Mouse (Mus musculus) c-Kit-positive CD71-positive TER-119-positive erythroid progenitor cells, embryonic 14.5 days (primary cell): ENCODE data around the gene Ing2.

Source experiments
- DNase-seq: peaks from one replicate; pipeline ENCODE4 v3.0.0-alpha.2; 2013; ENCODE audit warnings: low spot score

The Ing2 gene

DNA sequence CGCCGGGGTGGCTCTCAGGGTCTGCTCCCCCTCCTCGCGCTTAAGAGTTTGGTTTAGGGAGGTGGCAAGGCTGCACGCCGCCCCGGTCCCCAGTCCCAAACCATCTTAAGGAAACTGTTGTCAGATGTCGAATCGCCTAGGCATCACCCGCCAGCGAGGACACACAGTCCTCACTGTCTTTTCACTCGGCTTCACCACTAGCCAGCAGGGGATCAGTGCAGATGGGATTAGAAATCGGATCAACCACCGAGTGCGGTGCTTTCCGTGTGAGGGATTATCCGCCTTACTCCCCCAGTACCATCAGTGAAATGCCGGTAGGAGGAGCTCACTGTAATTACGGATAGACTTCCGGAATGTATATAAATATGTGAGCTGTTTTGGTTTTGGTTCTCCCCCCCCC lies 430 bp upstream of the Ing2 start:
- peak; percentile 65 for DNase-seq

DNA sequence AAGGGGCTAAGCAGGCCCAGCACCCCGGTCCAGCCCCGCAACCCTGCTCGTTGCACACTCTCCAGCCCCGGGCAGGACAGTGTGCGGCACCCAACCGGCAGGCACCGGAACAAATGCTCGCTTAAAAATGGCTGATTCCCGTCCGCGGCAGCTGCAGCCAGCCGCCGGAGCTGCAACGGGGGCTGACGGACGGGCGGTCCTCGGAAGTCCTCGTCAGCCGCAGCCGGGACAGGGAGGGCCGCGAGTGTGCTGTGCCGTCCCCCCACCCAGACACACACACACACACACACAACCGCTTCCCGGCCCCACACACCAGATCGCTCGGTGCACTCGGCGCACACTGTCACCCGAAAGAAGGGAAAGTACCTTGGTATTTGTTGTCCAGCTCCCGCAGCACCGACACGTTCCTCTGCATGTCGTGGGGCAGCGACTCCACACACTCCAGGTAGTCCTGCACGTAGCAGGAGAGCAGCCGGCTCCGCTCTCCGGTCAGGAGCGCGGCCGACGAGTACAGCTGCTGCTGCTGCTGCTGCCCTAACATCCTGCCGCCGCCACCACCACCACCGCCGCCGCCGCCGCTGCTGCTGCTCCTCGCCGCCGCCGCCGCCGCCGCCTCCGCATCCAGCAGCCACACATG lies 1.1 kb downstream of the Ing2 start:
- DNase-seq: peak; percentile 40

DNA sequence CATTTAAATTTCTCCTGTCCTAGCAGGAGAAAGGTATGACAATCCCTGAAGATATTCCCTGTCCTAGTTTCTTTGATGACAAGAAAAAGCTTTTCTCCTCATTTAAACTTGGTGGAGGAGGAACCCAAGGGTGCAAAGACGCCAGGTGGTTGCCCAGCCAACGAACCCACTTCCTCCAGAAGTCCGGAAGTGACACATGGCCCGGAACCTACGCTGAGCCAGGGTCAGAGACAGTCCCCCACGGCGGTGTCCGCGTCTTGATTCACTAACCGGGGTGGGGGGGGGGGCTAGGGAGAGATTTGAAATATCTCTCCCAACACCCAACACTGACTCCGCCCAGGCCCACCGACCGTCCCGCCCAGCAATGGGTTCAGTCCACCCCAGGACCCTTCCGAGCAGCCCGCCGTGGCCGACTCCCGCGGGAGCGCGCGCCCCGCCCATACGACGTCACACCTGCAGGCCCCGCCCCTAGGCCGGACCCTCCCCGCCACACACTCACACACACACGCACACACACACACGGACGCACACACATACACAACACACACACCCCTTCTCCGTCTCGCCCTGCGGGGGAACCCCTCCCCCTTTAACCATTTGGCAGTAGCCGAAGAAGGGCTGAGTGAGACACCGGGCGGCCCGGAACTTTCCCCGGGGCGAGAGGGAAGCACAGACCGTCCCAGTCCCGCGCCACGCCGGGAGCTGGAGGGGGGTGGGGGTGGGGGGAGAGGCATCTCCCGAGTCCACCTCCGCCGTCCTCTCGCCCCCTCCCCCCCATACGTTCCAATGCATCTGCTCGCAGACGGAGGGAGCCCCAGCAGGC lies 1.8 kb downstream of the Ing2 start:
- DNase-seq: peak; percentile 72

DNA sequence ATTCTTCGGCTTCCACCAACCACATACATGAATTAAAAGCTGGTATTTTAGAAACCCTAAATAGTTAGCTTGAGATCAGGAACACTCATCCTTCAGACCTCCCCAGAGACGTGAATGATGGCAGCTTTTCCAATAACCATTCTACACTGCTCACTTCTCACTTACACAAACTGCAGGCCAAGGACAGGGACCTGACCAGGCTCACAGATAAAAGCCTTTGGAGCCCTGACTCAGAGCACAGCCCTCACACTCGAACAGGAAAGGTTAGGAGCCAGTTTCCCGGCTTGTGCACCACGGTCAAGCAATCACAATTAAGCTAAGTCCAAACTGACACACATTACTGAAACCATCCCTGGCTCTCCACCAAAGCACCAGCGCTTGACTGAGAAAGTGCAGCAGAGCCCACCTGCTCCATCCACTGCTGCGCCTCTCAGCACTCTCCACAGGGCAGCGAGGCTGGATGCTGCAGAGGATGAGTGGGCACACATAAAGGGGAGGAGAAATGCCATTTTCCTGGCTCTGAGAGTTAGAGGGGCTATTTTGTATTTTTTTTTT lies 11.0 kb downstream of the Ing2 start:
- no peak for DNase-seq

DNA sequence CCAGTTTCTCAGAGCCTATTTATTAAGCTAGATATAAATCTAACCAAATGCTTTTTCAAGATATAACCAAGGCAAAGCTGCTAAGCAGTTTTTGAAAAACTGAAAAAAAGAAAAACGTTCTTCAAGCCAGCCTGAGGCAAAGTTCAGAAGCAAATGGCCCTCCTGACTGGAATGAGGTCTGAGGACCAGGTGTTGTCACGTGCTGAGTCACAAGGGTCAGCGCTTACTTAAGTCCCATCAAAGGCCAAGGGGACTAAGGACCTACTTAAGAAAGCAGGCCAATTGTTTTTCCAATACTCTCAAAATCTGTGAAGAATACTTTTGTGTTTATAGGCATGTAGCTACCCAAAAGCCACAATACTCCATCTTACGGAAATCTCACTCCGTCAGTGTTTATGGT lies 12.2 kb downstream of the Ing2 start:
- DNase-seq: no peak

DNA sequence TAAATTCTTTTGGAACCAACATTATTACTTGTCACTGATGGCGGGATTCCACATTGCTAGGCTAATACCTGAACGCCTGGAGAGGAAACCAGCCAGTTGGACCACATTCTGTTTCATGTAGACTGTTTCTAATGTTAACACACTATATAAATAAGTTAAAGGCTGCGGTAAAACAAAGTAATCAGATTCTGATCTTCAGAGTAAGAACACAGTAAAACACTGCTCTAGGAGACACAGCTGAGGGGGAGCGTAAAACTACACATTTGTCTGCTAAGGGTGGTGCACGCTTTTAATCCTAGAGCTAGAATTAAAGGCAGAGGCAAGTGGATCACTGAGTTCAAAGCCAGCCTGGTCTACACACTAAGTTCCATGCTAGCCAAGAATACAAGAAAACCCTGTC lies 12.6 kb downstream of the Ing2 start:
- DNase-seq: no peak

DNA sequence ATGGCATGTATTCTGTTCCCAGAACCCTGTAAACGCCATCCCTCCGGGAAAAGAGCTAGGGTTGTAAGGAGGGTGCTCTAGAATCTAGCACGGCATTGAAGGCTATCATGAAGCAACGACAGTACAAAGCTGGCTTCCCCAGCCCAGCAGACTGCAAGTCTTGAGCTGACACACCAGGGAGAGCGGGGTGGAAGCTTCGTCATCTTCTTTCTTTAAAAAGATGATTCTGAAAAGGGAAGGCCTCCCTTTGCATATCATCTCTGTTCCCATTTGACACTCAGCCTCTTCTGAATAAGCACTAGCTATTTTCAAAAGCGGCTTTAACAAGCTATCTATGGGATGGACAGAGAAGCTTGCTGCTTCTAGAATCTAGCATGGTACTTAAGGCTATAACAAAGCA lies 15.0 kb downstream of the Ing2 start:
- DNase-seq: no peak

DNA sequence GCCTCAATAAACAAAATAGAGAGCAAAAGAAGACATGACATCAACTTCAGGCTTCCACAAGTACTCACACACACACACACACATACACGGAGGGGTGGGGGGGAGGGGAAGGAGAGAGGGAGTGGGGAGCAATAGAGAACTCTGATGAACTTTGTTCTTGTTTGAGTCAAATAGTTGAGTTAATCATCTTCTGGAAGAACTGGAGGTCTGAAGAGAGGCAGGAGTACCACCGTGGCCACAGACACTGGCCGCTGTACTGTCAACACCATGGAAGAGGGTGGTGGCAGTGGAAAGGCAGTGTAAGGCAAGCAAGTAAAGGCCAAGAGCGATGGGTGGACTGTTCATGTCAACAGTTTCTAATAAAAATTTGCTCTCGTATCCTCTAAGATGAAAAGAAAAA lies 15.9 kb downstream of the Ing2 start:
- no peak for DNase-seq

DNA sequence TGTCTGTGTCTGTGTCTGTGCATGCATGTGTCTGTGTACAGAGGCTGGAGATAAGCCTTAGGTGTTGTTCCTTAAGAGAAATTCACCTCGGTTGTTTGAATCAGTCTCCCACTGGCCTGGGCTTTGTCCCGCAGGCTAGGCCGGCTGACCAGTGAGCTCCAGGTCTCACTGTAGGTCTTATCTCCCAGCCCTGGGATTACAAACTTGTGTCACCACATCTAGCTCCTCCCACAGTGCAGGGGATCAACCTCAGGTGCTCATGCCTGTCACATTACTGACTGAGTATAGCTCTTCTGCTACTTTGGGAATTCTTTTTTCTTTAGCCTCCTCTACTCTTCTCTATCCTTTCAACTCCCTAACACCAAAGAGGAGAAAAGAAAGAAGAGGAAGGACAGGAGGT lies 20.9 kb downstream of the Ing2 start:
- DNase-seq: no peak

DNA sequence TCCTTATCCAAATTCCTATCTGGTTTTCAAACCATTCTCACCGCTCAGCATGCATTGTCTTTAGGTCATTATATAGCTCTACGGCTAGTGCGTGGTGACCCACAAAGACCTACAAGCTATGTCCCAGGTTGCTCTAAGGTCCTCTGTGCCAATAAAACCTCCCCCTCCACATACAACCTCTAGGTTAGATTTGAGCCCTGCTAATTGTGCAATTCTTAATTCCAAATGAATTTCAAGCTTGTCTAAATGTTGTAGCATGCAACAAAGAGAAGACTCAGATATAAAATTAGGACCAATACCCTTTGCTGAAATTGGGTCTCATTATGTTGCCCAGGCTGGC lies 22.6 kb downstream of the Ing2 start:
- DNase-seq: no peak

DNA sequence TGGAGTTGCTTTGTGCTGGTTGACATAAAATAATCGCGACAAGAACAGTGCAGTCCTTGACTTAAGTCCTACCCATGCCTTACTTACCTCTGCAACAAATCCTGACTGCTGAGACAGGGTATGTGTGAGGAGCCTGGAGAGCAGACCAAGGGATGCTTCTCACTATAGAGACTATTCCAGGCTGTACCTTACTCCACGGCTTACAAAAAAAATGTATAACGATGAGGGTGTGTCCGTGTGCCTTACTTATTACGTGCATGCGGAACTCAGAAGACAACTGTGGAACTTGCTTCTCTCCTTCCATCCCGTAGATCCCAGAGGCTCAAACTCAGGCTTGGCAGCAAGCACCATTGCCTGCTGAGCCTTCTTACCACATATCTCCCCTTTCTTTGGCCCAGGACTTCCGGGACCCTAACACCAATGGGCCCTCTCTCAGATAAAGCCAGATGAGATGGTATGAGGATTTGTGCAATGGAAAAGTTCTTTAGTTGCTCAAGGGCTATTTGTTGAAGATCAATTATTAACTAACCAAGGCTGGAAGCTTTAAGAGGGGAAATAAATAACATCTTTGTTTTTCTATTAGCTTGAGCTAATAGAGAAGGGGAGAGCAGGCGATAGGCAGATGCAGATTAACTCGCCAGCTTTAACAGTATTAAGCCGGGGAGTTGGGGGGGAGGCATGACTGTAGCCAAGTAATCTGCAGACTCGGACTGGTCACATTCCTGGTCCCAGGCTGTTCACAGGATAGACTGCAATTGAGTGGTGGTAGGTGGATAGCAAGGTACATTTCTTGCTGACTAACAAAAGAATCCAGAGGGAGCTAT lies 23.2 kb downstream of the Ing2 start:
- no peak for DNase-seq

DNA sequence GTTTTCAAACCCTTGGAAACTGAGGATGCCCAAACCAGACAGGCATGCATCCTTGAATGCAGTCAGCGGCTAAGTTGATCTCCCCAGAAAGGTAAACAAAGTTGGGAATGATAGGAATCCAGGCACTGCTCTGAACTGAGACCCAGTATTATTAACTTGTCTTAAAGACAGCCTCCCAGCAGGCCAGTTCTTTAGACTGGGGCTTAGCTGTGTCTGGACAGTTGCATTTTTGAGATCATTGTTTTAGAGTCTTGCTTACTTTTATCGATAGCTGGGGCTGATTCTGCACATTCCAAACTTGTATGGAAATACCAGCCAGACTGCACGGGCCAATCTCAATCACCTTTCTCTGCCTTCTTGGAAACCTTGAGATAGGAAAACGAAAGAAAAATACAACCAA lies 24.5 kb downstream of the Ing2 start:
- DNase-seq: no peak

DNA sequence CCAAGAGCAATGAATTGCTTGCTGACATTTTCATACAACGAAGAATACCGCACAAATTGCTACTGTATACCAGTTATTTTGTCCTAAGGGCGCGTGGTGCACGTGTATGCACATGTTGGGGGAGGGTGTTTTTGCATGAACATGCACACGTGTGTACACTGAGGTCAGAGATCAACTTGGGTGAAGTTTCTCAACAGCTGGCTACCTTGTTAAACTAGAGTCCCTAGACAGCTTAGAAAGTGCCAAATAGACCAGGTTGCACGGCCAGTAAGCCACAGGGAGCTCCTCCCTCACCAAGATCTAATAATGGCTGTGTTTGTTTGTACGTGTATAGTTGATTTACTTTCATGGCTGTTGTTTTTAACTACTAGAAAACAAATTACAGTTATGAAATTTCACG lies 25.8 kb downstream of the Ing2 start:
- DNase-seq: no peak

DNA sequence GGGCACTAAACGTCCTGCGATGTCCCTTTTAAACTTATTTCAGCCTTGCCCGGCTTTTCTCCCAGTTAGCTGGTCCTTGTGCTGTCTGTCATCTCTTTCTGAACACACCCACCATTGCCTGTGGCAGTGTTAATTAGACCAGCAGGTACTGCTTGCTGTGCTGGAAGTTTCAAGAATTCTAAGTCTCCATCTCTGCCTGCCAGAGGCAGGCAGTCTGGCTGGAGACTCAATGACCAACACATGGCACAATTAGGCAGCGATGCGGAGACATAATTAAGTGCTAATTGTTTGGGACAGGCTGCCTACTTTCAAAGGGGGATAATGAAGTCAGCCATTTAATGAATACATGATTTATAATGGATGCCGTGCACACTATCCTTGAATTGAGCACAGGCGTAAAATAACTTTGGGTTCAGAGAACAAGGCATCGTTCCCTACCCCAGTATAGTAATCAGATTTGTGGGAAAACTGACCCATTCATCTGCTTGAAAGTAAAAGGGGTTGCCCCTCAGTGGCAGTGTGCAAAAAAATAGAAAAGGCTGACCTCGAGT lies 32.8 kb downstream of the Ing2 start:
- DNase-seq: no peak

DNA sequence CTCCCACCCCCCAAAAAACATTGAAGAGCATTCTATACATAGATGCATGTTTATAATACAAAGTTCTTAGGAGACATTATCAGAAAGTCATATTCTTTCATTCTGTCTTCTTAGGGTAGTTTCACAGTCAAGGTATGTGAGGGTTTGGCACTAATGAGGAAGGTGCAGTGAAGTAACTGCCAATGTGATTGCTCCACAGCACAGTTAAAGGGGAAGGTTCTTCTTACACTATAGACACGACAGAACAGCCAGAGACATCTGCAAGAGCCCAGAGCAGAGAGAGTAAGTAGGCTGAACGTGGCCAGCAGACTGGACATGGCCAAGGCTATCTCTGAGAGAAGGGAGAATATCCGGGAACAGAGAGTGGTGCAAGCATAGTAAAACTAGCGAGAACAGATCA lies 38.2 kb downstream of the Ing2 start:
- DNase-seq: no peak

DNA sequence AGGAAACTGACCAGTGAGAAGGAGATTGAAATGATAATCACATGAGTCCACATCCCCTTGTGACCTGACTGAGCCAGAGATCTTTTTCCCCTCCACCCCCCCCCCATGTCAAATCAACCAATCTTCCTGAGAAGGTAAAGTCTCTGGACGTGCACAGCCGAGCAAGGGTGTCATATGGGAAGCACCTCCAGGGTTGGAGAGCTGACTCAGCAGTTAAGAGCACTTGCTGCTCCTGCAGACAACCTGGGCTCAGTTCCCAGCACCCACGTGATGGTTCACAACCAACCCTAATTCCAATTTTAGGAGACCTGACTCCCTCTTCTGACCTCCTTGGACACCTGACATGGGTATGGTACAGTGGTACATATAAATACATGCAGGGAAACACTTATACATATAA lies 39.3 kb downstream of the Ing2 start:
- DNase-seq: no peak

DNA sequence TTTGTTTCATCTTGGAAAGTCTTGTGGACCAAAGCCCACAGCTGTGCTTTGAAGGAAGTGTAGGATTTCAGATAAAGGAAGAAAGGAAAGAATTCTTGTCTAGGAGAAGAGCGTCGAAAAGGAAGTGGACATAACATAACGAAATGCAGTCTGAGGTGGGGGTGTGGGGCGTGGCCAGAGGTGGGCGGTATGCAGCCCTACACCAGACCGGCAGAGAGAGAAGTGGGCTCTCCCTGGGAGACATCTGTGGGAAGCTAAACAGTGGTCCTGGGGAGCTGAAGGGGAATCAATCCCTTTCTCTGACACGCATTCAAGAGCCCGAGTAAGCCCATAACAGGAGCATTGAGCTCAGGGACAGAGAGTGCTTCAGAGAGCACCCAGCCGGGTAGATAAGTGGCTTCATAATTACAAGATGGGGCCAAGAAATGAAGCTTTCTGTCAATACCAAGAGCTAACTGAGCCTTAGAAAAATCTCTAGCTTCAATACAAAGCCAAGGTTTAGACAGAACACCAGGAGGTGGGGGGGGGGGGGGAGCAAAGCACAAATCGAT lies 40.5 kb downstream of the Ing2 start:
- no peak for DNase-seq

DNA sequence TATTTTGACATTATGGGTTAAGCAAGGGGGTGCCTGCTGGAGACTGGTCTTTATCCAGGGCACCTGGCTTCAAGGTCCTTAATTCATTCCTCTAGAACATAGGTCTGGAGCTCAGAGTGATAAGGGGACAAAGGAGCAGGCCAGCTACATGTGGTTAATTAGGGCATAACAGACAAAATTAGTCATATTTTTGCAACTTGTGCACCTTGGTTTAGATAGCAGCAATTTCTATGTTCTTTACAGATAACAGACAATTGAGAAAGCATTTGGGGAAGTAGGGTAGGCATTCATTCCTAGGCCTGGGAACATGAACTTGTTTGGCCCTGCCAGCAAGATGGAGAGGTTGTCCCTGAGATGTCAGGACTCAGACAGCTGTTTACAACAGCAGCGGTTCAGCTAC lies 54.2 kb downstream of the Ing2 start:
- no peak for DNase-seq
